Mouse (Mus musculus) frontal cortex, postnatal 36 days (tissue): ENCODE measurements around the gene Milr1.
"Not testable (repeated sequence)": the region's sequence is repeated elsewhere in the genome, so short reads cannot be mapped to it uniquely, and the experiment has no call there.

Experiments used
- DNase-seq, 2 experiments: peaks; one replicate each; pipeline ENCODE4 v3.0.0; 2022; ENCODE audit warnings: low spot score in 2 of 2

Gene Milr1

GRCm38 (mm10) chr11:106730714-106731113 is 20.3 kb upstream of the Milr1 start:
- DNase-seq = no peak

- DNase-seq = no peak
These were observed 14.4 kb upstream of the Milr1 start for GRCm38 (mm10) chr11:106736614-106737013.

- peak; percentile 39 for DNase-seq
These were observed 13.8 kb upstream of the Milr1 start for GRCm38 (mm10) chr11:106737178-106737621.

GRCm38 (mm10) chr11:106739116-106739515 is 11.9 kb upstream of the Milr1 start:
- DNase-seq = no peak

- DNase-seq = not testable (repeated sequence)
These were observed 10.3 kb upstream of the Milr1 start for GRCm38 (mm10) chr11:106740724-106741123.

- no peak for DNase-seq
These were observed 9.8 kb upstream of the Milr1 start for GRCm38 (mm10) chr11:106741232-106741631.

- no peak for DNase-seq
These were observed 9.2 kb upstream of the Milr1 start for GRCm38 (mm10) chr11:106741826-106742225.

- DNase-seq = no peak
These were observed 8.6 kb upstream of the Milr1 start for GRCm38 (mm10) chr11:106742388-106742841.

- DNase-seq = no peak
These were observed 6.1 kb upstream of the Milr1 start for GRCm38 (mm10) chr11:106744949-106745348.

- not testable (repeated sequence) for DNase-seq
These were observed 1.4 kb upstream of the Milr1 start for GRCm38 (mm10) chr11:106749557-106750120.

GRCm38 (mm10) chr11:106750121-106750751 is 790 bp upstream of the Milr1 start, which contains the start of gene Pecam1:
Gene Pecam1 (minus strand): TSS chr11:106750628.
- no peak for DNase-seq

- DNase-seq = no peak
These were observed 1.1 kb downstream of the Milr1 start for GRCm38 (mm10) chr11:106752103-106752502.

GRCm38 (mm10) chr11:106753314-106753713 is 2.3 kb downstream of the Milr1 start:
- no peak for DNase-seq

GRCm38 (mm10) chr11:106755583-106755982 is 4.6 kb downstream of the Milr1 start:
- no peak for DNase-seq

GRCm38 (mm10) chr11:106759028-106759427 is 8.0 kb downstream of the Milr1 start:
- DNase-seq = no peak

GRCm38 (mm10) chr11:106760511-106760910 is 9.5 kb downstream of the Milr1 start:
- DNase-seq = no peak

- no peak for DNase-seq
These were observed 11.2 kb downstream of the Milr1 start for GRCm38 (mm10) chr11:106762139-106762799.

GRCm38 (mm10) chr11:106762800-106763185 is 11.8 kb downstream of the Milr1 start:
- no peak for DNase-seq

- DNase-seq = no peak
These were observed 15.7 kb downstream of the Milr1 start for GRCm38 (mm10) chr11:106766611-106767162.

GRCm38 (mm10) chr11:106767516-106767915 is 16.5 kb downstream of the Milr1 start:
- no peak for DNase-seq

GRCm38 (mm10) chr11:106770195-106770974 is 19.4 kb downstream of the Milr1 start:
- DNase-seq = no peak

GRCm38 (mm10) chr11:106773061-106773460 is 22.0 kb downstream of the Milr1 start:
- DNase-seq = no peak
